Mouse (Mus musculus) lung, postnatal 10 days (tissue): ENCODE results near the gene Ptprm.

Experiments
- DNase-seq: peaks from one replicate; pipeline ENCODE4 v3.0.0; 2021

Ptprm gene

DNA sequence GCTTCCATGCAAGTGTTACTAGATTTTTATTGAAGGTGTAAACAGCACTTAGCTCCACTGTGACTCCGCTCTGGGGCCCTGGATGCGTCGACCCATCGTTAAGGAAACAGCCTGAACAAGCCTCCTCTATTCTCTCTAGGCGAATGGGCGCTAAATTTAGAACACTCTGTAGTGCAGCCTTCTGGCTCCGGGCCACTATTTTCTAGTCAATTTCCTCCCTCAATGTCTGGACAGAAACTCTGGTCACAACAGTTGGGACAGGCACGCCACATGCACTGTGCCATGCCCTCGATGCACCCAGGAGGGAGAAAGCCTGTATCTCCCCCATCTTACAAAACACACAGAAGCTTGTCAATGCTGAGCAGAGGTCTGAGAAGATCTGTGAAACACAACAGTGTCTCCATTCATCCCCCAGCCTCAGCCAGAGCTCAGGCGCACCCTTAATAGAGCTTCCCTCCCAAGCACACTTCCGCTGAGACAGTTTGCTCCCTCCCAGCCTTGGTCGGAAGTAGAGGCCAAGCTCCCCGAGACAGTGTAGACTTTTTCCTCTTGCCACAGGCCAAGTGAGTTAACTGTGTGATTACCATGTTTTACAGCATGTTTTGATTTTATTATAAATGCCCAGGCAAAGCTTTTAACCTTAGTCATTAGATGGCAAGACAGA, 220.7 kb downstream of the Ptprm start:
- DNase-seq, result peak; percentile 80

DNA sequence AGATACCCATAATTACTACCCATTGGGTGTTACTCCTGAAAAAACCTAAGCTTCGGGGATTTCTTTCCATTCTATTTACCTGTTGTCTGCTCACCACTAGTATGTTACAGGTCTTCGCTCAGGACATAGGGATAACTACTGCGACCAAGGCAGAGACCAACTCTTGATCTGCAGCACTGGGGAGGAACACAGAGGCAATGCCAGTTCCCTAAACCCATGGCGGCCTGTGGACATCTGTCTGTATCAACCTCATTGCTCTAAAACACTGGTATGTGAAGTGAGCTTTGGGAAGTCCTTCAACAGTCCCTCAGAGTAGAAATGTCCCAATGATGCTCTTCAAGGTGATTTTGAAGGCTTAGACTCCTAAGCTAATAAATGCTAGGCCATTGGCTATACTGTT, 221.2 kb downstream of the Ptprm start:
- no peak for DNase-seq

DNA sequence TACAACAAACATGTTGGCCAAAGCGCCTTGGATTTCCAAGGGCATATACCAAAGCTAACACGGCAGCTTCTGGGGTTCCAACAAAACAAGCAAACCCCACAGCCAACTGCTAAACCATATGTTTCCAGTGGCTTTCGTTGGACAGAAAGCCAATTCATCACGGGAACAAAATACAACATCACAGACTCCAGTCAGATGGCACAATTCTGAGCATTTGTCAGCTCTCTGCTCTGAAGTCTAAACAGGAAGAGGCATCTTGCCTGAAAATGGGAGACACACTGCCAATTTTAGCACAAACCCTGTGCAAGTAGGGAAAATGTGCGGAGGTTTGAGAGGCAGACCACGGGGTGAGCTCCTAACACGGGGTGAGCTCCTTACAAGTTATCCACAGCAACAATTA, 226.7 kb downstream of the Ptprm start:
- peak; percentile 53 for DNase-seq

DNA sequence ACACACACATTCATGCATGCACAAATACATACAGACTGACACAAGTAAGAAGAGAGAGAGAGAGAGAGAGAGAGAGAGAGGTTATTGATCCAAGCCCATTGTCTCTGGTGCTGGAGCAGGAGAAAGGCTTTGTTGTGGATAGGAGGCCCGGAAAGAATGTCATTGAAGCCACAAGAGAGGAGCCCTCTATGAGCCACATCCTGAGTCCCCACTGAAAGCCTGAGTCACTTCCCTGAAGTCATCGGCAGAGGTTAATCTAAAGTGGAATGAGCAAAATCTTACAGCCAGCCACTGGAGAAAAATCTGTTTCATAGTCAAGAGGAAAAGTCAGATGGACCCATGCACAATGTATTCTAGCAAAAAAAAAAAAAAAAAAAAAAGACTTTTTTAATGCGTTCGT, 228.7 kb downstream of the Ptprm start:
- DNase-seq, result no peak

DNA sequence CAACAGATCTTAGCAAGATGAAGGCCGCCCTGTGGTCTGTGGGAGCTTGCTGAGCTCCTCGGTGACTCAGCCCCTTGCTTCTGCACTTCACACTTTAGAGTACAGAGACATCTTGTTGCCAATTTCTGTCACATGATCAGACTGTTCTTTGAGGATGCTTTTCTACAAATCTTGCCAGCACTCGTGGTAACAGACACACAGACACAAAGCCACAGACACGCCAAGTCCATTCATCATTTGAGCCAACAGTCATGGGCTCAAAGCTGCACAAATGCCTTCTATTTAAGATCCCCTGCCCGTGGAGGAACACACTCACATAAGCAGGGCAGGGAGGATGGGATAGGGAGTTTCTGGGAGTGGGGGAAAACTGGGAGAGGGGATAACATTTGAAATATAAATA, 230.0 kb downstream of the Ptprm start:
- peak; percentile 50 for DNase-seq

DNA sequence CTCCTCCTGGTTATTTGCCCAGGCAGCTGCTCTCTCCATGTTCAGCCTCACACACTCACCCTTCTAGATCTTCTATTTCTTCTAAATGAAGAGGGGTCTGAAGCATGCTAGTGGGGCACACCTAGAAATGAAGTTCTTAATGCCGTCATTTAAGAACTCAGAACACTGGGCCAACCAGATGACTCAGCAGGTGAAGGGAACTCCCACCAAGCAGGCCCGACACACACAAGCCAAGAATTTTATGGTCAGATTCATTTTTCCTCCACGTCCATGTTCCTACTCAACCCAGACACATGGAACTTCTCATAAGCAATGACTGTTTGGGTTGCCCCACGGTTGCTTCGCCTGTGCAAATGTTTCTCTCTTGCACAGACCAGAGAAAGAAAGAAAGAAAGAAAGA, 230.5 kb downstream of the Ptprm start:
- DNase-seq, result no peak

DNA sequence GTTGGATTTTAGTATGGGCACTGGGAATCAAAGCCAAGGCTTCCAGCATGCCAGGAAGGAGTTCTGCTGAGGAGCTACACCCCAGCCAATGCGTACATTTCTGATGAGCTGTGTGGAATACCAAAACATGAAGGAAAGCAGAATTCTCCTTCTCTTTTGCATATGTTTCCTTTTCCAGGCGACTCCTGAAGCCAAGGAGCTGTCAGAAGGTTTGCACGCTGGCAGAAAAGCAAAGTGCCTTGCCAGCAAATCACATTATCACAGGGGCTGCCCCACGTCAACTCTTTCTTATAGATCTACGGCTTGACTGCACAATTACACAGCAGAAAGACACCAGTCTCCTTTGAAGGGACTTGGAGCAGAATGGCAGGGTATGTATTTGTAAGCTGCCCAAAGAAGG, 233.4 kb downstream of the Ptprm start:
- DNase-seq, result no peak

DNA sequence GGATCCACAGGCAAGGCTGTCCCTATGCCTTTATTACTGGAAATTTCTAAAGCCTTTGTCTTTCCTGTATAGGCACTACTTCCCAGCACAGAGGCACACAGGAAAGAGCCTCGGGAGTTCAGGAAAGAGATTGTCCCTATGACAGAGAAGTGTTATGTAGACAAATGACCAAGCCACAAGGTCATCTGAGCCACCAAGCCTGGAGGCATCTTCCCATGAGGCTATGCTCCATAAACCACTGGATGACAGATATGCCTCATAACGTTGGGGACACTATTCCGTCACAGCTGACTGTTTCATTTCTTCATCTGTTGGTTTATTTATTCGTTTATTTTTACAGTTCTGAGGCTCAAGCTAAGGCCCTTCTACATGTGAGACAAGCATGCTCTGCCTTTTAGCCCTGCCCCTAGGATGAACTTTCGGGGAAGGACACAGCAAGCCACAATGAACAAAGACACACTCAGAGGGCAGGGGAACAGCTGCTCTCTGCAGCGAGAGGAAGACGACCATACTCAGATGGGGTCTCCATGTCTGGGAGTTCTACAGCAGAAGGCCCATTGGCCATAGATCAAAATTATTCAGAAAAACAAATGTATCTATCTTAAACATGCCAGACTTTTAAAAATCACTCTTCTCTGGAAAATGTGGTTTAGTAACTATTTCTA, 235.4 kb downstream of the Ptprm start:
- no peak for DNase-seq

DNA sequence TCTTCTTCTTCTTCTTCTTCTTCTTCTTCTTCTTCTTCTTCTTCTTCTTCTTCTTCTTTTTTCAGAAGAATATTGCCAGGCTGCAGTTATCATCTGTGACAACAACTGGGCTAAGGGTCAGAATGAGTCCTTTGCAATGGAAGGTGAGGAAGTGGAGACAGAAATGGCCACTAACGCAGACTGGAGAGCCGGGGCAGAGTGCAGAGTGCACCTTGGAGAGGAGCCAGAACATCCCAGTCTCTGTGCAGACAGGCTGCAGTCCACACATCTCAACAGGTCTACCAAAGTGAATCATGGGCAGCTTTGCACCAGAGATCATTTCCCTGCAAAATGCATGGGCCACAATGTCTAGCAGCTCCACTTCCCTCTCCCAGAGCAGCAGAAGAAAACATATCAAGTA, 239.4 kb downstream of the Ptprm start:
- no peak for DNase-seq

DNA sequence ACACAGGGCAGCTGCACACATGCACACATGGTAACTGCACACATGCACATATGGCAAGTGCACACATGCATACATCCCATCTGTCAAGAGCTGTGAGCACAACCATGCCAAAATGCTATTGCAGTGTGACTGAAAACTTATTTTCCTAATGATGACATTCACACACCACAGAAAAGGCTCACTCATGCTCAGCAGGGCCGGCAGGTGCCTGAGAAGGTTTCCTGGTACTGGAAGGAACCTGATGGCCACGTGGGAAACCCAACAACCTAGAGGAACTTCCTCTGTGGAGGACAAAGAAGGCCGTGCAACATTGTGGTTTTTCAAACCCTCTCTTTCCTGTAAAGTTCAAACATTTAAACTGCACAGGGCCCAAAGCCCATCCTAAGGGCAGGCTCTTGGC, 241.6 kb downstream of the Ptprm start:
- no peak for DNase-seq

DNA sequence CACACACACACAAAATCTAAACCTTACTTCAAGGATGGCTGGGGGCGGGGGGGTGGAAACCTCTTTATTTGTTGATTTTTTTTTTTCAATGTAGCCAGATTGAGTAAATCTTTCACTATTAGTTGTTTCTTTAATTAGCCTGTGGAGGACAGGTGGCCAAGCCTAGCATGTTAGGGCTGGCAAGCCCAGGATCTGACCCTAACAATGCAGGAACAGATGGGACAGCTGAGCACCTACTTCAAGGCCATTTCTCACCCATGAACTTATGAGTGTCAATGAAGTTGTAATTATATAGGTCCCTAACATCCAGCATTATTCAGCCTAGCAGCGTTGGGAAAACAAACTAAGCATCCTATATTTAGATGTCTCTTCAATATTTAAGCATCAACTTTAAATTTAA, 248.1 kb downstream of the Ptprm start:
- DNase-seq, result no peak

DNA sequence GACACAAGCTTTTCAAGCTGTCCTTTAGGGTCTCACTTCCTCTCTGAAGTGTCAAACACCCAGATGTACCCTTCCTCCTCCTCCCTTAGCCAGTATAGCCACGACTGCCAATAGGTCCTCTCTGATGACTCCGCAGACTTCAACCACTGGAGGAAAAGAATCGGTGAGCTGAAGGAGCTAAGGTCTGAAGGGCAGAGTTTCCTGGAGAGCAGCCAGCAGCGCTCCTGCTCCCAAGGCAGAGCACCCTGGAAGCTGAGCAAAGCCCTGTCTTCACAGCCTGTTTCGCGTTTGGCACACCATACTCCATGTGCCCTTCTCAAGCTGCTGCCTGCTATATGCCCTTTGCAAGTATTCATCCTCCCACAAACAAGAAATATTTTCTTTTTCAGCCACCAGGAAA, 252.2 kb downstream of the Ptprm start:
- peak; percentile 30 for DNase-seq

DNA sequence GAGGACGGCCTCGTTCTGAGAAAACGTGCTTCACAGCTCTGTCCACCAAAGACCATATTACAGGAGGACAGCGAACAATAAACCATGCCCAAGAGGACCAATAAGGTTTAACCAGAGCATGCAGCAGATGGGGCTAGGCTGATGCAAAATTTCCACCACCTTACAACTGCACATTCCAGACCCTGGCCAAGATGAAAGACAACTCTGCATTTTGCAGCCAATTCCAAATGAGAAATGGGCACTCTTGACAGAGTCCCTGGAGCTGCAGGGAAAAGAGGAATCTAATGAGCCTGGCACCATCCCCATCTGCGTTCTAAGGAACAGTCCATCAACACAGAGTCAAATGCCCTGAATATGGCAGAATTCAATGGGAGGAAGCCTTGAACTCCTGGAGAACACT, 263.3 kb downstream of the Ptprm start:
- no peak for DNase-seq

DNA sequence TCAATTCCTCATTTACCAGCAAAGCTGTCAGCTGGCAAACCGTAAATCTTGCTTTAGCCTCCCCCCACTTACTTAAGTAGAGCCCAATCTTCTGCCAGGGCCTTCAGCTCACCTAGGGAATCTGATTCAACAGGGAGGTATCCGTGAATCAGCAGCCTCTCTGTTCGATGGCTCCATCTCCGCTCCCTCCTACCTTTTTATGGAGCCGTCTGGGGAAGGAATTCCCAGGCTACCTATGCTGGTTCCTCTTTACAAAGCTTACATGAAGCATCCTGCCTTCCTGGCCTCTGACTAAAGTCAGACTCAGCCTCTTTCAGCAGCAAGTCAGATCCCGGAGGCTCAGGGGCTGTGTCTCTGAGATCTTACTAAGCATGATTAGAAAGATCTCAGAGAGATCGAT, 264.1 kb downstream of the Ptprm start:
- no peak for DNase-seq

DNA sequence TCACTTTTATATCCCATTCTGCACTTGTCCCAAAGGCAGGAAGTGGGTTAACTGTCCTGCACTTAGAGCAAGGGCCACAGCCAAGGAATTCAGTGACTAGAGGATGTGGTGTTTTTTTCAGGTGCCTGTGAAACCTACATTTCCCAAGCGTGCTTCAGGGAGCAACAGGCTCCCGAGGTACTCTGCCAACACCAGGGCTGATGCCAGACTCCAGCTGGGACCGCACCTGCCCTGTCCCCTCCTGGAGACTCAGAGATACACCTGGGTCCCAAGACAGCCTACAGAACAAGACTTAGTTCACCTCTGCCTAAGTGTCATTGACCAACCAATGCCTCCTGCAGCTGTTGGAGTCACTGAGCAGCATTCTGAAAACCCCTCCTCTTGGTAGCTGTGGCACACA, 264.6 kb downstream of the Ptprm start:
- DNase-seq, result no peak

DNA sequence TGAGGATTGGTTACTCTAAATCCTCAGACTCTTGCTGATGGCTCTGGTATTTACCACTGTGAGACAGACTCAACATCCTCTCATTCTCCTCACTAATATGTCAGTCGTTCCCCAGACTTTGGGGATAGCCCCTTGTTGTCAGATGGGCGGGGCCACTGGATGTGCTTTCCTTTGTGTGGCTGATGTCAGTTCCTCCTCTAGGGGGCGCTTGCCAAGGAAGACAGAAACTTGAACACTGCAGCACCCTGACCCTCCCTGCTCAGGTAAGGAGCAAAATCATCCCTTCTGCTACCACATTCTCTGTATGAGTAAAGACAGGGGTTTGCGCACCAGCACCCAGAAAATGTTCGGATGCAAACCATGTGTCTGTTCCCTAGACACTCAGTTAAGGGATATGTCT, 266.7 kb downstream of the Ptprm start:
- peak; percentile 21 for DNase-seq

DNA sequence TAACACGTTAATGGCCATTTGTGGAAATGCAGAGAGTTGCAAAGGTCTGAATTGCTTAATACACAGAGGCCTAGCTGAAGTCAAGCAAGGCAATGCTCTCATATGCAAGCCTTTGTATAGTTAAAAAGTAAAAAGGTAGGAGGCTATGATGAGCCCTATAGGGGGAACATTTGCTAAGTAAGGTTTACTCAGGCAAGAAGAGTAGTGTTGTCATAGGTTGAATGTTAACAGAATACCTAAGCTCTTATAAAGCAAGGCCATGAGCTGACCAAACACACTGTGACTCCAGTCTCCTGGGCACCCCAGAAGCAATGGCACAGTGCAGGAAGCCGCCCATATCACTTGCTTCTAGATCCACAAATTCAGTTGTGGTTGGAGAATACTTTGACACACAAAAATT, 267.4 kb downstream of the Ptprm start:
- DNase-seq, result no peak

DNA sequence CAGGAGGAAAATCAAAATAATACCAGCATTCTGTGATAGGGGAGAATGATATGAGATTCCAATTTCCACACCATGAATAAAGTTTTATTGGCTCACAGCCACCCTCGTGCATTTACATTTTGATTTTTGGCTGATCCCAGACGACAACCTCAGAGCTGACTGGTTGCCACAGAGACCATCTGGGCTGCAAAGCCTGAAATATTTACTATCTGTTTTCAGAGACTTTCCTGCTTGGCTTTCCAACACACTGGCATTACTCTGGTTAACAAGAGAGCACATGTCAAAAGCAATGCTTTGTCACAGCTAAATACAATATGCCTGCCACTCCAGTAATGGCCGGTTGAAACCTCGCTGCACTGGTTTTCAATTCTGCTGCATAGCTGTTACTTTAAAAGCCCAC, 269.8 kb downstream of the Ptprm start:
- no peak for DNase-seq

DNA sequence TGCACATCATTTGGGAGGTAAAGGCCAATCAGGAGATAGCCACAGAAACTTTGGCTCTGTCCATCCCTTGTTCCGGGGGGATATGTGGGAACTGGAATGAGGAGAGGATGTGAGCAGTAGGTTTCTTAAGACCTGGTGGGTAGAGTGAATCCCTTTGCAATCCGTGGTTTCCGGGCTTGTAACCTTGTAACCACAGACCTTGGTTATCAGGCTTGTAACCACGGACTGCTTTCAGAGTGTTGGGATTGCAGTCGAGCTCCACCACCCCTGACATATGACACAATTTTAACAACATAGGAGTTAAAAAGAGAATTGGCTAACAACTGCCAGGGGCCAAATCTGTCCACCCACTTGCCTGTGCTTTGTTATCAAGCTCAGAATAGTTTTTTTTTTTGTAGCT, 270.2 kb downstream of the Ptprm start:
- no peak for DNase-seq

DNA sequence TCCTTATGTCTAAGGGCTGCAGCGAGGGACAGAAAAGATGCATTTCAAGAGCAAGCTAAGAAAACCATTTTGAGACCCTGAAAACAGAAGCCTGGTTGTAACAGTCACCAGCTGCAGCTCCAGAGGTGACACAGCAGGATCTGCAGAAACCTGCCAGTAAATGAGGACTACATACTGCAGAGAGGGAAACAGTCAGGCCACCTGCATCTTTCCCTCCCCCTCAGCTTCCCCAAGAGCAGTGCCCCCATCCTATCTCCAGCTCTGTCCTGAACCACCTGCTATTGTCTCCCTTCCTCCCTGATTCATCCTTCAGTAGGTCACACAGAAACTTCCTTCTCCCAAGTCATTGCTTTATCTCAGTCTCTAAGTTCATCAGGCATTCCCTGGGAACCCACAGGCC, 274.7 kb downstream of the Ptprm start:
- no peak for DNase-seq

DNA sequence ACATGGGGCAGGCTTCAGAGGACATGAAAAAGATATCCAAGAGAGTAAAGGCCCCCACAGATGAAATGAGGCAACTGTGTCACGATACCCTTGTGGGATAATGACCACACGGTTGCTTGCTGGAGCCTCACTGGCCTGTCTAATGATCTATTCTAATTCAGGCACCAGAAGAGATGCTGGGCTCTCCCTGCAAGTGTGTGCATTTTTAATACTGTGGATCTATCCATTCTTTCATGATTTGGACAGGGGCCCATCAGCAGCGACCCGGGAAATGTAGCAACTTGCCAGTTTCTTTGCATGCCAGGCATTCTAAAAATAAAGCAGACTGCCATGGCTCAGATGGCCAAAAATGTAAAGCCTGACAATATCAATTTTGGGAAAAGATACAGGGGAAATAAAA, 280.7 kb downstream of the Ptprm start:
- DNase-seq, result no peak

DNA sequence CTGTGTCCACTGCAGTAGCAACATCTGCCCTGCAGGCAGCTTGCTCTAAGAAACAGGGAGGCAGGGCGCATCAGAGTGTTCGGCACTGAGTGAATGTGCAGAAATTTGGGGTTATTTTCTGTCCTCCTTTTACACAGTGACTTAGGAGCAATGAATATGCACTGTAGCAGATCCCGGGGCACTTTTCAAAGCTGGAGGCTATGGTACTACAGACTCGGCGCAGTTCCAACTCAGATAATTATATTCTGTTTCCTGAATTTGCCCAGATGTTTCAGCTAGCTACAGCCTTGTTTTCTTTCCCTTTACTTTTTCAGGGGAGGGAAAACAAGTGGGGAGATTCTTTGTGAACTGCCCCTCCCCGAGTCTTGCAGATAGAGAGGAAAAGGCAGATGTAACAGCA, 281.1 kb downstream of the Ptprm start:
- DNase-seq, result no peak

DNA sequence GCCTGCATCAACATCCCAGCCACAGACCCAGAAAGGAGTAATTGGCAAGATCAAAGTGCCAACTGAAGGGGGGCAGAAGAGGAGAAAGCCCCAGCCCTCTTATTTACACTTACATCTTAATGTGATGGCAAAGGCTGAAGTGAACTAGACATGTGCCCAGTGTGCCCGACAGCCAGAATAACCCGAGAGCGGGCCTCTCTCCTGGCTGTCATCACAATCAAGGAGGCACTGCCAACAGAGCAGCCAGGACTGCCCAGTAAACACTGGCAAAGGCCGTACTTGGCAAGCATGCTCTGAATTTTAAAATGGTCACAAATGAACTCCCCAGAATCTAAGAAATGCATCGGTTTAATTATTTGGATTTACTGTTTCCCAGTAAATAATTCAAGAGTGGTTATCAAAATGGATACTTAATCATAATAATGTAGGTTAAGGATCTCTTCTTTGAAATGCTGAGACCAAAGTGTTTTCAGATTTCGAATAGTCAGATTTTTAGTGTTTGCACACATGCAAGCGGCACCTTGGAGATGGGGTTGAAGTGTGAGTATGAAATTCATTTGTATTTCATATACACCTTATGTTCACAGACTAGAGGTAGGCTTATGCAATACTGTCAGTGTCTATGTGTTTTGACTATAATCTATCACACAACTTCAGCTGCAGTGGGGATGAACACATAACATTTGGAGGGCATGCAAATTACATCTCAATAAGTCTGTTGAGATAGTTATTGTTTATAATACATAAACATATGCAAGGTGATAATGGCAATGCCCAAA, 282.8 kb downstream of the Ptprm start:
- DNase-seq, result no peak

DNA sequence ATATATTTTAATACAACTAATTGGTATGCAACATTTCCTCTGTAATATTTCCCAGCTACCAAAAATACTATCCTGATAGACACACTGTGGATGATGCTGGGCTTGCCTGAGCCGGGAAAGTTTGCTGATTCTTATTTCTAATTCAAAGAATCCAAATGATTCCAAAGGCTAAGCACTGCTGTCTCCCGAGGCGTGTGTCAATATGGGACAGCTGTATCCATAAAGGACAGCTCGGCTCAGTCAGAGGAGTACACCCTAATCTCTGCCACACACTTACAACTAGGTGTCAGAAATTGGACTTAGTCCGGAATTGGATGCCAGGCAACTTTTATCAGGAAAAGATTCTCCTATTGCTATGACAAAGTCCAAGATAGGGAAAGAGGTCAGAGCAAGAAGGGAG, 290.6 kb downstream of the Ptprm start:
- DNase-seq, result no peak
